Mouse (Mus musculus) kidney, adult 11 months (tissue): ENCODE measurements around the gene Olfr214.
"Not testable (repeated sequence)": the region's sequence is repeated elsewhere in the genome, so short reads cannot be mapped to it uniquely, and the experiment has no call there.

Experiments used
- DNase-seq: peaks from one replicate; pipeline ENCODE4 v3.0.0; 2022

Gene Olfr214

GRCm38 (mm10) chr6:116553935-116554334, at the start of gene Olfr214:
Olfr214 (plus strand) TSS chr6:116554235.
- no peak for DNase-seq

- DNase-seq, result not testable (repeated sequence)
Measured at GRCm38 (mm10) chr6:116506302-116507003, 47.6 kb upstream of the Olfr214 start, which contains the start of gene Olfr212. Olfr212 (plus strand) TSS chr6:116506516.

GRCm38 (mm10) chr6:116514832-116515231, 39.2 kb upstream of the Olfr214 start:
- DNase-seq, result no peak

DNA sequence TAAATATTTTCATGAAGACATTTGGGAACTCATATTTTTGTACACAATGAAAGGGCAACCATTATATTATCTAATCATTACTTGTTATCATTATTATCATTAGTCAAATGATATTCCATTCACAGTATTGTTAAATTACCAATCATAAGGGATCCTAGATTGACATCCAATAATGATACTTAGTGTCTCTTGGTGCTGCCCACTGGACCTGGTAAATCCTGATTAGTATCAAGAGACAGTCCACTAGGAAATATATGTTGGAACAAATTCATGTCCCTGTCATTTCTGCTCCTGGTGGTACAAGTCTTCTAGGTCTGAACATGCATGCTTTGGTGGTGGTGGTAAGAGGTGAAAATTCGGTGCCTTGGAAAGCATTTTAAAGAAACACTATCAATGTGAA, 15.9 kb upstream of the Olfr214 start, which contains the start of gene Olfr213:
Gene Olfr213 (plus strand): TSS at position 301 of the 400 bp plus-strand sequence.
- no peak for DNase-seq

- no peak for DNase-seq
Measured at GRCm38 (mm10) chr6:116542500-116542899, 11.5 kb upstream of the Olfr214 start.

- not testable (repeated sequence) for DNase-seq
Measured at GRCm38 (mm10) chr6:116550841-116551240, 3.2 kb upstream of the Olfr214 start, which contains the start of gene Gm5580. Gm5580 (plus strand) TSS chr6:116551141.

DNA sequence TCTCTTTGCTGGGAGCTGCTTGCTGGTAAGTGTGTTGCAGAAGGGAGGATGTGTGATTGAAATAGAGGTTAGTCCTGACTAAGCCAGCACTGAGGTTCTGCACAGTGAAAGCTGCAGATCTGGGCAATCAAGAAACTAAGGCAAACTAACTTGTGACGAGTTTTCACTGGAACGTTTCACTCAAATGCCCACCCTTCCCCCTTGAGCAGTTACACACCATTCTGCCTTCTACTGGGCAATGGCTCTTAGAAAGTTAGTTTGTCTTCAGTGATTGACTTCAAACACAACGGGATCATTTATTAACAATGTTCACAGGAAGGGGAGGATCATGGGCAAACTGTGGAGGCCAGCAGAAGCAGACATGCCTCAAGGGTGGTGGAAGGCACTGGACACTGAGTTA, 917 bp downstream of the Olfr214 start:
- DNase-seq, result no peak

DNA sequence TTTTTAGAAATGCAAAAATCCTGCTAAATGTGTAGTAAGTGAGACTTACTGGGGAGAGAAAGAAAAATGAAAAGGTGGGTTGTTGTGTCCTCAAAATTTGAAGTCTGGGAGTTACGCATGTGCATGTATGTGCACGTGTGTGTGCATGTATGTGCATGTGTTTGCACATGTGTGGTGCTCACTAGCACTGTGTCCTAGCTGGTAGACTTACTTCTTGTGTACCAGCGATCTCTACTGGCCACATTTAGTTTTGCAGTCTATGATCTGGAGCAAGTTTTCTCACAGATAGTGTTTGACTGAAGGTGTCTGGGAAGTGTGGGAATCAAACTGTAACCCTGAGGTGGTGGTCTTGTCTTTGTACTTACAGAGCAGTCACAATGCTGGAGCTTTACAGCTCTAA, 15.8 kb downstream of the Olfr214 start:
- peak; percentile 8 for DNase-seq

GRCm38 (mm10) chr6:116584095-116584494, 30.1 kb downstream of the Olfr214 start, which contains the start of gene Olfr215:
Olfr215 (minus strand) TSS chr6:116584195.
- DNase-seq, result no peak

DNA sequence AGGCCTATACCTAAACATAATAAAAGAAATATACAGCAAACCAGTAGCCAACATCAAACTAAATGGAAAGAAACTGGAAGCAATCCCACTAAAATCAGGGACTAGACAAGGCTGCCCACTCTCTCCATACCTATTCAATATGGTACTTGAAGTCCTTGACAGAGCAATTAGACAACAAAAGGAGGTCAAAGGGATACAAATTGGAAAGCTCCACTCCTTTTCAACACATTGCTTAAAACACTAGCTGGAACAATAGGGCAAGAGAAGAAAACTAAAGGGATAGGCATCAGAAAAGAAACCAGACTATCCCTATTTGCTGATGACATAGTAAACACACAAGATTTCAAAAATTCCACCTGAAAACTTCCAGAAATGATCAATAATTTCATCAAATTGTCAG, 46.9 kb downstream of the Olfr214 start:
- DNase-seq, result not testable (repeated sequence)

- DNase-seq, result no peak
Measured at GRCm38 (mm10) chr6:116607230-116607629, 53.2 kb downstream of the Olfr214 start.
